Mouse (Mus musculus) intestine, embryonic 14.5 days (tissue): ENCODE measurements around the gene Uap1. TPM values are rescaled to one million over a fixed set of nuclear protein-coding genes. Genes with fewer than 3 reads are reported as not detected.
A peak's percentile ranks its signal among the peaks of the same experiment; 100 is the strongest.

Experiments
- ATAC-seq: fragments of 200-750 bp; cut with Nextera tagmentation; replicated peaks from 2 replicates; pipeline ENCODE4 v1.8.0; 2017; ENCODE audit warnings: low read depth, moderate number of reproducible peaks, moderate TSS enrichment, moderate library complexity; ENCODE audit not compliant: low FRiP score, low TSS enrichment
- DNase-seq: peaks from one replicate; pipeline ENCODE4 v3.0.0-alpha.2; 2018; ENCODE audit warnings: low spot score
- H3K27ac ChIP-seq: fragments of 300-500 bp; sonication (generic); 2 replicates; pipeline ENCODE4 v1.5.1; 2014; ENCODE audit warnings: low read depth, mild to moderate bottlenecking, control low read depth
- H3K27me3 ChIP-seq: fragments of 300-500 bp; sonication (generic); replicated peaks from 2 replicates; pipeline ENCODE4 v1.6.1; 2014; ENCODE audit warnings: low read length, control low read depth; ENCODE audit not compliant: control insufficient read depth, insufficient read depth
- H3K36me3 ChIP-seq: fragments of 300-500 bp; sonication (generic); 2 replicates; pipeline ENCODE4 v1.6.1; 2014; ENCODE audit warnings: low read length, control low read depth; ENCODE audit not compliant: control insufficient read depth, insufficient read depth
- H3K4me1 ChIP-seq: fragments of 300-500 bp; sonication (generic); replicated peaks from 2 replicates; pipeline ENCODE4 v1.6.1; 2014; ENCODE audit warnings: low read length, control low read depth, mixed read lengths; ENCODE audit not compliant: control insufficient read depth, insufficient read depth
- H3K4me2 ChIP-seq: fragments of 300-500 bp; sonication (generic); 2 replicates; pipeline ENCODE4 v1.6.1; 2014; ENCODE audit warnings: low read length
- H3K4me3 ChIP-seq: fragments of 300-500 bp; sonication (generic); 2 replicates; pipeline ENCODE4 v1.5.1; 2014; ENCODE audit warnings: low read depth, low read length, control low read depth, mixed read lengths
- H3K9ac ChIP-seq: fragments of 300-500 bp; sonication (generic); 2 replicates; pipeline ENCODE4 v1.6.1; 2014; ENCODE audit warnings: mild to moderate bottlenecking, low read length
- H3K9me3 ChIP-seq: fragments of 300-500 bp; sonication (generic); 2 replicates; pipeline ENCODE4 v1.6.1; 2016; ENCODE audit warnings: low read length, control low read depth; ENCODE audit not compliant: control insufficient read depth
- WGBS: fragments of 180-500 bp; shearing (Covaris S2); extraction: QIAGEN DNeasy Blood & Tissue Kit; methylation state at CpG from one replicate; pipeline ENCODE4 v1.1.7; 2014; 5-methylcytosine and 5-hydroxymethylcytosine counted together
- polyA plus RNA-seq: library from polyadenylated mRNA; unstranded; fragments of >200 nt; fragmentation: Nextera tagmentation; extraction: Ambion mirVana; gene quantifications from 2 replicates; pipeline ENCODE4 v1.2.1, GENCODE M21; 2014

The Uap1 gene
- polyA plus RNA-seq, 1 experiment from 2014 or later, result 49.0 TPM

DNA sequence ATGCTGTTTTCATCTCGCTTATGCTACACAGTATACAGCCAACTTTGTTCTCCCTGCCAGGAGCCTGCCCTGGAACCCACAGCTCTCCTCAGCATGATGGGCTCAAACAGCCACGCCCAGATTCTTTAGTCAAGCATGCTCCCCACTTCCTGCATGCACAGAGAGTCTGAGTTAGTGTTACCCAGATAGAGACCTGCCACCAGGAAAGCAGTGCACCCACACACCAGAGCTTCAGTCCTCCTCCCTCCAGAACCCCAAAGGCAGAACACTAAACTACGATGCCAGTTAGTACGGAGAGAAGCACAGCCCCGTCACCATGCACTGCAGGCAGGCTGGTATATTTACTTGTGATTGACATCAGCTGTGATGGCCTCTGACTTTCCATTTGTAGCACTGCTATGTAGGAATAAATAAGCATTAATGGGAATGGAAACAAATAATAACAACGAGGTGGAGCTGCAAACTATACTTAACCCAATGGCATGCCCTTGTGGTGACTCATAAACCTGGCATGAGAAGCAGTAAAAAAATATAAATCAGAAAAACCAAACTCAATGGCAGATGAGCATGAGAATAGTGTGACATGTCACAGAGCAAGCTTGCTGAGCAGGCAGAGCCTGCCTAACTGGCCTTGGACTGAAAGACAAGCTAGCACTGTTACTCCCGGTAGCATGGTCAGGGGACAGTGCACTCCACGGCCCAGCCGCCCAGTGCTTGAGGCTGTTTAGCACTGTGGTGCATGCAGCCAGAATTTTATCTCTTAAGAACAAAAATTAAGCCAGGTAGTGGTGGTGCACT lies 26.9 kb downstream of the Uap1 start:
- no peak overlapping the region for H3K27ac ChIP-seq
- H3K36me3 ChIP-seq, result peaks cover 39% of the 10 kb centered on the region
- H3K4me3 ChIP-seq, result no peak overlapping the region
- DNase-seq (no peak), ATAC-seq (no peak)
- H3K4me2 ChIP-seq, result no peak overlapping the region
- no peaks in the 10 kb centered on the region for H3K4me1 ChIP-seq
- no peak overlapping the region for H3K9ac ChIP-seq
- no peaks in the 10 kb centered on the region for H3K27me3 ChIP-seq
- H3K9me3 ChIP-seq, result no peaks in the 10 kb centered on the region
- 85% methylated on average over 9 of the region's 9 CpGs for WGBS

DNA sequence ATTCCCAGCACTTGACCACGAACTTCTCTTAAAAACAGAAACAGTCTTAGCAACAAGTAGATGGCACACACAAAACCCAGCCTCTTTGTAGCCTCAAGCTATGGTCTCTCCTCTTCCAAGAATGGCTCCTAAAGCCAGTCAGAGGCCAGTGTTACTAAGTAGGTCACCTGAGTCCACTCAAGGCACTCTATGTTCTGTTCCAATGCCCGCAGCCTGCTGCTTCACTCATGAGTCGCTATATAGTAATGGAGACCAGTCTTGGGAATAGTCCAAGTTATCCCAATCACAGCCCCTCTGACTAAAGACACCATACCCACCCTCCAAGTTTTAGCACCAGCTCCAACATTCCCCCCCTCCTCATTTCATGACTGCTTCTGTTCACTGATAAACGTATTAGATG lies 29.2 kb downstream of the Uap1 start:
- Histone ChIP-seq H3K4me3 (no peak overlapping the region), H3K9me3 (no peaks in the 10 kb centered on the region), H3K27ac (no peak overlapping the region), H3K4me2 (no peak overlapping the region), H3K9ac (no peak overlapping the region), H3K4me1 (no peaks in the 10 kb centered on the region), H3K36me3 (peaks cover 42% of the 10 kb centered on the region), H3K27me3 (no peaks in the 10 kb centered on the region)
- no peak for DNase-seq
- 85% methylated on average over 4 of the region's 4 CpGs for WGBS
- ATAC-seq, result no peak

- no peaks in the 10 kb centered on the region for H3K9me3 ChIP-seq
- DNase-seq (no peak), ATAC-seq (no peak)
- no peaks in the 10 kb centered on the region for H3K4me1 ChIP-seq
- no peak overlapping the region for H3K4me3 ChIP-seq
- no peak overlapping the region for H3K4me2 ChIP-seq
- H3K36me3 ChIP-seq, result peaks cover 17% of the 10 kb centered on the region
- H3K27me3 ChIP-seq, result no peaks in the 10 kb centered on the region
- H3K9ac ChIP-seq, result no peak overlapping the region
- no peak overlapping the region for H3K27ac ChIP-seq
- 94% methylated on average over 8 of the region's 8 CpGs for WGBS
Observed at GRCm38 (mm10) chr1:170142256-170142871, 32.4 kb downstream of the Uap1 start.

- Histone ChIP-seq H3K4me1 (no peaks in the 10 kb centered on the region), H3K27me3 (no peaks in the 10 kb centered on the region), H3K4me3 (no peak overlapping the region), H3K36me3 (peaks cover 17% of the 10 kb centered on the region), H3K4me2 (no peak overlapping the region), H3K9me3 (no peaks in the 10 kb centered on the region), H3K27ac (no peak overlapping the region), H3K9ac (no peak overlapping the region)
- 96% methylated on average over 5 of the region's 5 CpGs for WGBS
- ATAC-seq (no peak), DNase-seq (no peak)
Observed at GRCm38 (mm10) chr1:170141626-170142025, 33.1 kb downstream of the Uap1 start.

- Histone ChIP-seq H3K4me1 (no peaks in the 10 kb centered on the region), H3K9me3 (no peaks in the 10 kb centered on the region), H3K27ac (no peak overlapping the region), H3K9ac (no peak overlapping the region), H3K4me2 (no peak overlapping the region), H3K4me3 (no peak overlapping the region), H3K27me3 (no peaks in the 10 kb centered on the region), H3K36me3 (0 out of 2 replicates have a peak, but pooled peaks cover 3% of the 10 kb centered on the region)
- 20% methylated on average over 7 of the region's 7 CpGs for WGBS
- DNase-seq (peak; percentile 77), ATAC-seq (no peak; the same call in 1 of the 2 replicates)
Observed at GRCm38 (mm10) chr1:170136351-170137009, 38.3 kb downstream of the Uap1 start.

DNA sequence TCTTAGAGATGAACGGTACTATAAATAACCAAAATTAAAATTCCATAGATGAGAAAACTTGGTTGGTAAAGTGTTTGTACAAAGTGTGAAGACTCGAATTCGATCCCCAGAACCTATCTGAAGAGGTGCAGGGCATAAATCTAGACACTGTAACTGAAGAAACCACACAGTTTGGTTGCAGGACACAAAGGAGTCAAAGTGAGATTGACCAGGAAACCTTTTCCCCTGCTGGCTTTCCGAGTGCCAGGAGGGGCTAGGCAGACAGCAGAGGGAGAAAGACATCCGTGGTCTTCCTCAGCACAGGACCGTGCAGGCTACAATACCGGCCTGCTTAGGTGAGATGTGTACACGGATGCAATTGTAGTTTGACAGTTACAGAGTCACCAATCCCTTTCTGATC lies 40.5 kb downstream of the Uap1 start:
- no peak overlapping the region for H3K4me2 ChIP-seq
- H3K36me3 ChIP-seq, result no peaks in the 10 kb centered on the region
- ATAC-seq (no peak), DNase-seq (no peak)
- no peak overlapping the region for H3K27ac ChIP-seq
- H3K9me3 ChIP-seq, result no peaks in the 10 kb centered on the region
- no peaks in the 10 kb centered on the region for H3K27me3 ChIP-seq
- 79% methylated on average over 8 of the region's 8 CpGs for WGBS
- no peak overlapping the region for H3K4me3 ChIP-seq
- H3K4me1 ChIP-seq, result no peaks in the 10 kb centered on the region
- no peak overlapping the region for H3K9ac ChIP-seq

DNA sequence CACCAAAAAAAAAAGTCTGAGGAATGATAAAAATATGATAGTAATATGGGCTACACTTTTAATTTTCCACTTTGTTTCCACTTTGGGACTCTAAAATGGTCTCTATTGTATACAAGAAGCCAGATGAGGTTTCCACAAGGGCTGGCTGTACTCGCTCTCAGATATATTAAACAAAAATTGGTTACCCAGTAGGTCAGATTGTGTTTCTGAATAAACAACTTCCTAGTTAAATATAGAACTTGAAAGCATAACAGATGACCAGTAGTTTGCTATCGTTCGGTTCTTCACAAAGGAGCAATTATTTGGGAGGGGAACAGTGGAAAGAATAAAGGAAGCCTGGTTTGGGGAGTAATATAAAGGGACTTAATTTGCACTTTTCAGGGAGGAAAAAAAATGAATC lies 43.8 kb downstream of the Uap1 start:
- Histone ChIP-seq H3K9me3 (no peaks in the 10 kb centered on the region), H3K4me3 (no peak overlapping the region), H3K4me1 (no peaks in the 10 kb centered on the region), H3K27ac (no peak overlapping the region), H3K27me3 (no peaks in the 10 kb centered on the region), H3K36me3 (no peaks in the 10 kb centered on the region), H3K9ac (no peak overlapping the region), H3K4me2 (no peak overlapping the region)
- no peak for ATAC-seq
- no peak for DNase-seq
- 39% methylated on average over 3 of the region's 3 CpGs for WGBS

DNA sequence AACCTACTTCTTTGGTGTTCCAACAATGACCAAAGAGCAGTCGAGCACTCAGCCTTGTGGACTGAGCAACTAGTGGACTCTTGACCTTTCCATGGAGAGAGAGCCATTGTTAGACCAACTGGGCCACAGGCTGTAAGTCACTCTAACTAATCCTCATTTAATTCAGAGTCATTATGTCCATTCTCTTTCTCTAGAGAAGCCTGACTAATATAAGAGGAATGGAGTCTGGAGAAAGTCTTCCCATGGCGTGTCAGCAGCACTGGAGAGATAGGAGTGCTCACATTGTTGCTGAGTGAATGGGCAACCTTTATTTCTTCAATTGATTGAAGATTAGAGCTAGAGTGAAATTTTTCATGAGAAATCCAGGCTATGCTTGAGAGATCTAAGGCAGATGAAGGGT lies 50.1 kb downstream of the Uap1 start:
- Histone ChIP-seq H3K36me3 (no peaks in the 10 kb centered on the region), H3K27me3 (no peaks in the 10 kb centered on the region), H3K27ac (no peak overlapping the region), H3K4me2 (no peak overlapping the region), H3K9ac (no peak overlapping the region), H3K4me3 (no peak overlapping the region), H3K9me3 (no peaks in the 10 kb centered on the region), H3K4me1 (no peaks in the 10 kb centered on the region)
- no peak for DNase-seq
- no peak for ATAC-seq
- WGBS, result 74% methylated on average over 2 of the region's 2 CpGs
